20 mouse cellular contexts compared by ENCODE assay signal in the genomic region with DNA sequence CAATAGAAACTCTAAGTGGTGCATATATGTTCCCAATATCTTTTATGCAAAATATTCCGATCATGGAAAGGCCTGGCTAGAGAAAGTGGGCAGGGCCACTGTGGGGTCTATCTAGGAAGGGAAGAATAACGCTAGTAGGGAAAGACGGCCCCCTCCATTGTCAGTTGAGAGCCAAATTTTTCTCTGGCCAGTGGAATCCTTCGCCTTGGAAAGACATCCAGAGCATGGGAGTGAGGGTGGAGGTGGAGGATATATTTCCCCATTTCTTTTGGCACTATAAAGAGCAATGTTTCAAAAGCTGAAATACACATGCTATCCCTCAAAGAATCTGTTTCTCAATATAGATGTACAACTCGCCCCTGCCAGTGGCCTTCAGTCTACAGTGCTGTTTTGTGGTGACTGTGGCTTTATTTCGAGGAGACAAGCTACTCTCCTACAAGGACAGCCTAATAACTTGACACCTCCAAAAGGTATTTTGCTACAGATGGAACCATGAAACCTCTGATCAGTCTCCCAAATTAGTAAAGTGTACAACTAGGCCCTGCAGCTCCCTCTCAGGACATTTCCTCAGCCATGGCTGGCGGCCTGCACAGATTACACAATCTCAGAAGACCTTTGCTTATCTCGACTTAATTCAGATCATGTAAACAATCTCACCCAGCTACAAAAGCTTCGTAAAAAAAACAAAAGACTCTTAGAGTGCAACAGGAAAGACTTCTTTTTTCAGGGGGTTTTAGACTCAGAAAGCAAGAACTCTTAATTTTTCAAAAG. TPM values are rescaled to one million over a fixed set of nuclear protein-coding genes. Genes with fewer than 3 reads are reported as not detected.
A peak's percentile ranks its signal among the peaks of the same experiment; 100 is the strongest.
DNase-seq lines count a peak whose midpoint lies in the region; ATAC-seq and TF ChIP-seq lines count a peak whose summit lies in the region.
"Had no signal": no experiment of that assay in that cellular context is flagged by ENCODE, and none has a peak within 500 bp of the region (broad histone marks: within the 10 kb centered on the region; RNA-seq: fewer than 3 reads in every experiment).

No protein-coding gene starts in this region.

- H3K27ac ChIP-seq in heart, embryonic 12.5 days (ENCODE audit: poor library complexity, severe bottlenecking), result no peak overlapping the region
- H3K27ac ChIP-seq in liver, embryonic 16.5 days (ENCODE audit: low read length), result no peak overlapping the region
- H3K27ac ChIP-seq in liver, embryonic 11.5 days (ENCODE audit: low read depth, low read length), result no peak overlapping the region
- H3K27ac ChIP-seq: embryonic facial prominence, embryonic 13.5 days; hindbrain, postnatal 0 days; layer of hippocampus, adult 2 months; left cerebral cortex, adult 2 months; limb, embryonic 12.5 days had no signal

- no peak overlapping the region for H3K4me3 ChIP-seq in heart, embryonic 12.5 days
- H3K4me3 ChIP-seq in liver, embryonic 16.5 days (ENCODE audit: low read depth, low read length), result no peak overlapping the region
- no peak overlapping the region for H3K4me3 ChIP-seq in liver, embryonic 11.5 days (ENCODE audit: low read depth, low read length)
- no peak overlapping the region for H3K4me3 ChIP-seq in lung, adult 2 months (replicated peaks; ENCODE audit: extremely low read depth, low read depth, low read length)
- H3K4me3 ChIP-seq: embryonic facial prominence, embryonic 13.5 days; layer of hippocampus, adult 2 months; left cerebral cortex, adult 2 months; limb, embryonic 12.5 days had no signal

- 0 out of 2 replicates have a peak, but pooled peaks cover 3% of the 10 kb centered on the region for H3K4me1 ChIP-seq in heart, embryonic 12.5 days (replicated peaks)
- H3K4me1 ChIP-seq in liver, embryonic 16.5 days (ENCODE audit: control insufficient read depth, low read depth, low read length), result no peaks in the 10 kb centered on the region
- H3K4me1 ChIP-seq in liver, embryonic 11.5 days (replicated peaks; ENCODE audit: control insufficient read depth, insufficient read depth, low read length), result peaks cover 7% of the 10 kb centered on the region; the same call in 1 of the 2 replicates
- peaks cover 9% of the 10 kb centered on the region for H3K4me1 ChIP-seq in lung, adult 2 months (ENCODE audit: control insufficient read depth, insufficient read depth, low read length)

- no peaks in the 10 kb centered on the region for H3K27me3 ChIP-seq in heart, embryonic 12.5 days (replicated peaks)
- no peaks in the 10 kb centered on the region for H3K27me3 ChIP-seq in liver, embryonic 16.5 days (ENCODE audit: control insufficient read depth, insufficient read depth, low read depth, low read length)
- H3K27me3 ChIP-seq in liver, embryonic 11.5 days (replicated peaks; ENCODE audit: control insufficient read depth, insufficient read depth, low read length), result no peaks in the 10 kb centered on the region
- H3K27me3 ChIP-seq: embryonic facial prominence, embryonic 13.5 days had no signal

- no peak for ATAC-seq in heart, embryonic 12.5 days (ENCODE audit: insufficient number of reproducible peaks, low FRiP score)
- ATAC-seq in liver, embryonic 16.5 days (ENCODE audit: low read depth), result 0 out of 2 replicates have a peak, but pooled peaks have one; percentile 41
- no peak for ATAC-seq in liver, embryonic 11.5 days (replicated peaks; ENCODE audit: low FRiP score)
- ATAC-seq: hindbrain, postnatal 0 days had no signal

- H3K4me2 ChIP-seq in heart, embryonic 12.5 days, result no peak overlapping the region
- H3K4me2 ChIP-seq in liver, embryonic 16.5 days (ENCODE audit: low read depth, low read length), result no peak overlapping the region
- no peak overlapping the region for H3K4me2 ChIP-seq in liver, embryonic 11.5 days
- H3K4me2 ChIP-seq: embryonic facial prominence, embryonic 13.5 days; limb, embryonic 12.5 days had no signal

- no peak for TF ChIP-seq CTCF in lung, adult 2 months (IDR thresholded peaks at IDR 0.05; ENCODE audit: insufficient read depth, low read length)

- TF ChIP-seq POLR2A in lung, adult 2 months (IDR thresholded peaks at IDR 0.05; ENCODE audit: borderline replicate concordance, extremely low read depth, low read depth, low read length), result no peak

- no peaks in the 10 kb centered on the region for H3K9me3 ChIP-seq in heart, embryonic 12.5 days (replicated peaks)
- no peaks in the 10 kb centered on the region for H3K9me3 ChIP-seq in liver, embryonic 16.5 days (replicated peaks; ENCODE audit: control insufficient read depth, low read length)
- H3K9me3 ChIP-seq in liver, embryonic 11.5 days (ENCODE audit: control insufficient read depth, low read length), result no peaks in the 10 kb centered on the region
- H3K9me3 ChIP-seq: embryonic facial prominence, embryonic 13.5 days; limb, embryonic 12.5 days had no signal

- DNase-seq in heart, adult 11 months, result peak; percentile 96
- no peak for DNase-seq in liver, embryonic 11.5 days (ENCODE audit: low spot score)
- peak; percentile 16 for DNase-seq in lung, adult 2 months
- DNase-seq in lung, postnatal 36 days, result peak; percentile 64
- no peak for DNase-seq in thymus, postnatal 4 days
- DNase-seq in retina, postnatal 1 day, result no peak
- DNase-seq: cerebellum, adult 11 months; heart, postnatal 4 days; kidney, adult 9 months; right cerebral cortex, postnatal 4 days had no signal

- H3K36me3 ChIP-seq in heart, embryonic 12.5 days, result no peaks in the 10 kb centered on the region
- H3K36me3 ChIP-seq in liver, embryonic 16.5 days (ENCODE audit: control insufficient read depth, insufficient read depth), result no peaks in the 10 kb centered on the region
- no peaks in the 10 kb centered on the region for H3K36me3 ChIP-seq in liver, embryonic 11.5 days (ENCODE audit: control insufficient read depth, insufficient read depth, low read length)
- H3K36me3 ChIP-seq: embryonic facial prominence, embryonic 13.5 days; limb, embryonic 12.5 days had no signal

- 55% methylated on average over 9 of the region's 9 CpGs for WGBS in heart, embryonic 12.5 days
- WGBS in liver, embryonic 16.5 days (ENCODE audit: insufficient replicate concordance), result 38% methylated on average over 9 of the region's 9 CpGs
- 59% methylated on average over 9 of the region's 9 CpGs for WGBS in liver, embryonic 11.5 days
- WGBS in lung, adult 2 months, result 45% methylated on average over 9 of the region's 9 CpGs

- no peak overlapping the region for H3K9ac ChIP-seq in heart, embryonic 12.5 days
- H3K9ac ChIP-seq in liver, embryonic 16.5 days (ENCODE audit: low read depth, low read length), result no peak overlapping the region
- no peak overlapping the region for H3K9ac ChIP-seq in liver, embryonic 11.5 days (ENCODE audit: low read depth, low read length)
- H3K9ac ChIP-seq: embryonic facial prominence, embryonic 13.5 days; limb, embryonic 12.5 days had no signal

RNA-seq across cellular contexts. Expression of a gene that starts 4.8 kb away (rescaled TPM):
- 1.4 and 1.6 TPM in 2 replicates for polyA plus RNA-seq in heart, embryonic 12.5 days (2016; fragmentation: Nextera tagmentation; extraction: Ambion mirVana)
- polyA plus RNA-seq in liver, embryonic 16.5 days (2015; fragmentation: Nextera tagmentation; extraction: Ambion mirVana), result 101 and 138 TPM in 2 replicates
- polyA plus RNA-seq in liver, embryonic 11.5 days (2014; fragmentation: Nextera tagmentation; extraction: Ambion mirVana), result 0.83 and 1.4 TPM in 2 replicates
- 106 and 114 TPM in 2 replicates for polyA plus RNA-seq in lung, adult 2 months (2012; rRNA removed)

RNA-seq across cellular contexts. Expression of a gene that starts 38.4 kb away (rescaled TPM):
- polyA plus RNA-seq in heart, embryonic 12.5 days (2016; fragmentation: Nextera tagmentation; extraction: Ambion mirVana), result not detected in 2 replicates
- 0.27 and 0.37 TPM in 2 replicates for polyA plus RNA-seq in liver, embryonic 16.5 days (2015; fragmentation: Nextera tagmentation; extraction: Ambion mirVana)
- polyA plus RNA-seq in liver, embryonic 11.5 days (2014; fragmentation: Nextera tagmentation; extraction: Ambion mirVana), result 0.12 and 0.13 TPM in 2 replicates
- 2.7 and 12.4 TPM in 2 replicates for polyA plus RNA-seq in lung, adult 2 months (2012; rRNA removed)

RNA-seq across cellular contexts. Expression of a gene that starts 57.1 kb away (rescaled TPM):
- polyA plus RNA-seq in heart, embryonic 12.5 days (2016; fragmentation: Nextera tagmentation; extraction: Ambion mirVana), result not detected in 2 replicates
- polyA plus RNA-seq in liver, embryonic 16.5 days (2015; fragmentation: Nextera tagmentation; extraction: Ambion mirVana), result not detected in 2 replicates
- not detected in 2 replicates for polyA plus RNA-seq in liver, embryonic 11.5 days (2014; fragmentation: Nextera tagmentation; extraction: Ambion mirVana)
- polyA plus RNA-seq in lung, adult 2 months (2012; rRNA removed), result 0.11 TPM in 1 of 2 replicates, not detected in the other
- polyA plus RNA-seq: cortical plate, adult 2 months; embryonic facial prominence, embryonic 13.5 days; hindbrain, postnatal 0 days; limb, embryonic 12.5 days; midbrain, postnatal 0 days; neural tube, embryonic 11.5 days had no signal

Comparison
In these comparisons a context has a peak if more than half of its experiments do, and no peak if none do; other contexts are left out.
1. RNA of a gene that starts 4.8 kb away (polyA plus RNA-seq): 101 to 138 TPM in liver, embryonic 16.5 days and 106 to 114 TPM in lung, adult 2 months; 1.4 to 1.6 TPM in heart, embryonic 12.5 days and 0.83 to 1.4 TPM in liver, embryonic 11.5 days; every median in the first group is over 10 times any median in the second.
2. DNase-seq: peak in heart, adult 11 months (single experiment), lung, adult 2 months (single experiment) and lung, postnatal 36 days (single experiment); none in liver, embryonic 11.5 days (single experiment), thymus, postnatal 4 days (single experiment) and retina, postnatal 1 day (single experiment).